Mouse (Mus musculus) layer of hippocampus, postnatal 25 days (tissue): Measurements from ENCODE around the gene Sell. TPM values are rescaled to one million over a fixed set of nuclear protein-coding genes. Genes with fewer than 3 reads are reported as not detected.
A peak's percentile ranks its signal among the peaks of the same experiment; 100 is the strongest.
"Not testable (repeated sequence)": the region's sequence is repeated elsewhere in the genome, so short reads cannot be mapped to it uniquely, and the experiment has no call there.

Experiments
- DNase-seq, 2 experiments: peaks; one replicate each; pipeline ENCODE4 v3.0.0; 2022; ENCODE audit warnings: mixed read lengths in 2 of 2, low spot score in 1 of 2; ENCODE audit errors: extremely low spot score in 1 of 2
- total RNA-seq, 2 experiments: library from RNA; stranded (reverse); gene quantifications; 2 replicates each; pipeline ENCODE4 v1.2.3; 2021

The Sell gene
- total RNA-seq, result not detected

DNA sequence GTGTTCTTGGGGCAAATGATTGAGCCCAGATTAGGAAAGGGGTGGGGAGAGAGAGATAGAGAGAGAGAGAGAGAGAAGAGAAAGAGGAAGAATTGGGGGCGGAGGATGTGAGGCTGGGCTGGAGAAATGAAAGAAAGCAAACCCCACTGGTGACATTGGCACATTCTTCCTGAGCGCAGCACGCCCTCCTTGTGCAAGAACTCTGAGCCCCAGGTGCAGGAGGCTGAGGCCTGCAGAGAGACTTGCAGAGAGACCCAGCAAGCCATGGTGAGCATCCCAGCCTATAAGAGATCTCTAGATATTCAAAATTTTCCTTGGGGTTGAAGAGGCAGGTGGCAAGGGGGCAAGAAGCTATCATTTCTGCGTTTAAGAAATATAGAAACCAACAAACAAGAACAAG lies at the start of gene Sell:
TSS of gene Sell (plus strand) at position 58 of the 400 bp plus-strand sequence.
- DNase-seq, result no peak

DNA sequence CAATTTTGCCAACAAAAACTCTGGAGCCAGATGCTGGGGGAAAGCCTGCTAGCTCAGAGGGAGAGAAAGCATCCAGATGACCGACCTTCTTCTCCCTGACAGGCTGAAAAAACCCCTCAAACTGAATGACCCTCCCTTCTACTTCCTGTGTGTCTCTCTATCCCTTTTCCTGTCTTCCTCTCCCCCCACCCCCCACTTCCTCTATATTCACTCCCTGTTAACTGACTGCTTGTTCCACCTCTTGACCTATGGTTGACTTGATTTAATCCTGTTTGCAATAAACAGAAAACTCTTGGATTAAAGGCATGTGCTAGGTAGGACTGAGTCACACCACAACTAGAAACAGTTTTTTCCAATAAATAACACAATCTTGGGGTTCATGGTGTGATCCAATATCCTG lies 47.2 kb upstream of the Sell start:
- DNase-seq, result no peak

DNA sequence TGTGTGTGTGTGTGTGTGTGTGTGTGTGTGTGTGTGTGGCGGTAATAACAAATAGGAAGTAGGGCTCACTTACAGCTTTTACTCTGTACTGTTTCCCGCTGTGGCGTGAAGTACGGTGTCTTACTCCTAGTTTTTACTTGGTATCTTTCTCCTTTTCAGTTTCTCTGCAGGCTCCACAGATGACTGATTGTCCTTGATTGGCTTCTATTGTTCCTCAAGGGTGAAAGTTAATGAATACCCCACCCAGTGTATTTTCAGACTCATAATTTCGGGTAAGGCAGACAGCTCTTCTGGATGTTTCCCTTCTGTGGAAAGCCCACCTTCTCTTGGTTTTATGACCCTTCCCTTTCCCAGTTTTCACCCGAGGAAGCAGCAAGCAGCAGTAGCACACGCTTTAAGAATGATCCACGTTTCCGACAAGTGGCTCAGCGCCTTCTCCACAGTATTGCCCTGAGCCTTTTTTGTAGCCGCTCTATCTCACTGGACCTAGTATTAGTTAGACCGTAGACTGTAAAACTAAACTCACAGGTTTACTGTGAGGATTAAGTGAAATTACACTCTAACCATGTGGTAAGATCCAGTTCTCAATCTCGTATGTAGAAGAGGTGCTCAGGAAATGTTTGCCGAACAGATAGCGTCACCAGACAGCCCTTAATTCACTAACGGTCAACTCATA lies 43.4 kb upstream of the Sell start:
- no peak for DNase-seq

GRCm38 (mm10) chr1:164019789-164020188 lies 42.0 kb upstream of the Sell start:
- no peak for DNase-seq

GRCm38 (mm10) chr1:164020746-164021145 lies 41.0 kb upstream of the Sell start:
- DNase-seq, result not testable (repeated sequence)

- DNase-seq, result not testable (repeated sequence)
Measured at GRCm38 (mm10) chr1:164022106-164022505, 39.7 kb upstream of the Sell start.

GRCm38 (mm10) chr1:164025685-164026084 lies 36.1 kb upstream of the Sell start:
- no peak for DNase-seq

DNA sequence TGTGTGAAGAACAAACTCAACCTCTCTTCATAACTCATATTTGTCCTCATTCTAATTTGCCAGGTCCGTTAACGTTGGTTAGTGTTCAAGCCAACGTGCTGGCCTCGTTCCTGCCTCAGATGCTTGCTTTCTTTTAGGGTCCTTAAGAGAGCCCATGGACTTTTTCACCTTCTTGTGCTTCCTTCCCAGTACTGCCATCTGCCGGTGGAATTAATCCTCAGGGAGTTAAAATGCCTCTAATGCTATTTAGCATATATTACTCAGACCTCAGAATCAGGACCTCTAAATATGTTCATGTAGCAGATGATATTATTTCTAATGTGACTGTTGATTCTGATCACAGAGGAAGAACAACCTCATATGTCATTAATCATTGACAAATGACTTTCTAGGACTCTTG lies 34.4 kb upstream of the Sell start:
- peak in 1 of 2 experiments; percentile 8 for DNase-seq

- no peak for DNase-seq
Measured at GRCm38 (mm10) chr1:164040385-164041135, 21.2 kb upstream of the Sell start.

- no peak for DNase-seq
Measured at GRCm38 (mm10) chr1:164043549-164043948, 18.2 kb upstream of the Sell start.

DNA sequence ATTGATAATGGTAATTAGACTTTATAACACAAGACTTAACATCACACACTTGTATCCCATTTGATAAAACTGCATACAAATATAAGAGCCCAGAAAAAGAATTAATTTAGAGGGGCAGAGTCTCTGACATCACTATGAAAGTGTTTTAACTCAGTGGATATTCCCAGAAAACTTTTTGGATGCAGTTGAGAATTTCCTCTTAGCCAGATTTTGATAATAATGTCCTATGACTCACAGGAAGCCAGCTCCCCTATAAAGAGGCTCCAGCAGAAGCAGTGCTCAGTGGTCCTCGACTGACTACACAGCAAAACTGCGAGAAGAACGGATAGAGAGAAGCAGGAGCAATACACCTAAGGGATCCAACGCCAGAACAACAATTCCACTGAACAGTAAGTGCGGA lies 13.8 kb upstream of the Sell start, which contains the start of gene Sele:
TSS of gene Sele (plus strand) at position 301 of the 400 bp plus-strand sequence.
- DNase-seq, result no peak

- no peak for DNase-seq
Measured at GRCm38 (mm10) chr1:164053561-164053960, 8.2 kb upstream of the Sell start.

- DNase-seq, result no peak
Measured at GRCm38 (mm10) chr1:164054800-164055199, 7.0 kb upstream of the Sell start.

GRCm38 (mm10) chr1:164060071-164060470 lies 1.7 kb upstream of the Sell start:
- DNase-seq, result no peak

DNA sequence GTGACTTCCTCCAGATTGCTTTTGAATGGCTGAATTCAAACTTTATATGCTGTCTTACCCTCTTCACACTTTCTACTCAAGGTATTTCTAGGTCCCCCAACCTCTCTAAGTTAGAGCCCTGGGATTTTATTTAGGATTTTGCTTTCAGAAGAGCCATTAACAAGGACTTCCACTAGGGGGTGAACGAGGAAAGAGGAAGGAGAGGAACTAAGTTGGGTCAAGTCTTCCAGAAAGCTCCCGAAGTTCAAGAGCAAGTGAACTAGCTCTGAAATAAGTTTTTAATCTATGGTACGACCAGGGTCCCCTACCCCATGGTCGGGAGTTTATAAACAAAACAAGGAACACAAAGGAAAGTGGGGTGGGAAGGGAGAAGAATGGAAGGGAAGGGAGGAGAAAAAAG lies 504 bp upstream of the Sell start:
- no peak for DNase-seq

DNA sequence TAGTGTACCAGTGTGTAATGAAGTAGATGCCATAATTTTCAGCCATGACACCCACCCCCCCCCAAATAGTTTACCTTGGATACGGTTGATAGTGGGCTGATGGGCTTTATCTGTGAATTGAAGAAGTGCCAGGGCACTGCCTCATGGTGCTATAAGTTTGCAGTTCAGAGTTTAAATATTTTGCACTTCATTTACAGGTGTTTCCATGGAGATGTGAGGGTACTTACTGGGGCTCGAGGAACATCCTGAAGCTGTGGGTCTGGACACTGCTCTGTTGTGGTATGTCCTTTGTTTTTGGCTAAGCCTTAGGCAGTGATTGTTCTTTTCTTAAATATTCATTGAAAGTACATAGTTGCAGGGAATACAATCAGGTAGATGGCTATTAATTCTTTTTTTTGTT lies 1.1 kb downstream of the Sell start:
- DNase-seq, result no peak

DNA sequence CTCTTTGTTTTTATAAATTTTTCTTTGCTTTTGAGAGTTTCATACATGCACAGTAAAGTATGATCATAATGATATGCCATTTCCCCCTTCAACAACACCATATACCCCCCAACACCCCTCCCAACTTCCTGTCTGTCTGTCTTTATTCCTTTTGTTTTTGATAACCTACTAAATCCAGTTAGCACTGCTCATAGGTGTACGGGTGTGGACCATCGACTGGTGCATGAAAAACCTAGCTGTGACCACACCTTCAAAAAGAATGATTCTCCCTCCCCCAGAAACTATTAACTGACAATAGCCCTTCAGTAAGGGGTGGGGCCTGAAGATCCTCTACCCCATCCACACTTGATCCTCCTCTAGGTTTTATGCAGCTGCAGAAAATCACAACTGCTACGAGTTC lies 2.0 kb downstream of the Sell start:
- DNase-seq, result no peak

DNA sequence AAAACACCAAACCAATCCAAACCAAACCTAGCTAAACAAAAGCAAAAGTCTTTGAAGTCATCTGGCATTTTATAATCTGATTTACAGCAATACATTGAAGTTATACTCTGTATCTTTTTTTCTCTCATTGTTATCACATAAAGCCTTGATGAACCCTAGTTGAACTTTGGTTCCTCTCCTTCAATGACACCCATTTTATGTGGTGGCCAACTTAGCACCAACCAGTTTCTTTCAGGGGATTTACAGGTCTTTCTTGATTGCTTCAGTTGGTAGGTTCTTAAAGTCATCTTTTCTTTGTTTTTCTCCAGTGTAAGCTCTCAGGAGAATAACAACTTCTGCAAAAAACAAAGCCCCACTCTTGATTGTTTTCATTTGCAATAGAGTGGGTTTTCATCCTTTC lies 7.5 kb downstream of the Sell start:
- no peak for DNase-seq

- no peak for DNase-seq
Measured at GRCm38 (mm10) chr1:164070461-164070860, 8.7 kb downstream of the Sell start.

- no peak for DNase-seq
Measured at GRCm38 (mm10) chr1:164071111-164071510, 9.3 kb downstream of the Sell start.

DNA sequence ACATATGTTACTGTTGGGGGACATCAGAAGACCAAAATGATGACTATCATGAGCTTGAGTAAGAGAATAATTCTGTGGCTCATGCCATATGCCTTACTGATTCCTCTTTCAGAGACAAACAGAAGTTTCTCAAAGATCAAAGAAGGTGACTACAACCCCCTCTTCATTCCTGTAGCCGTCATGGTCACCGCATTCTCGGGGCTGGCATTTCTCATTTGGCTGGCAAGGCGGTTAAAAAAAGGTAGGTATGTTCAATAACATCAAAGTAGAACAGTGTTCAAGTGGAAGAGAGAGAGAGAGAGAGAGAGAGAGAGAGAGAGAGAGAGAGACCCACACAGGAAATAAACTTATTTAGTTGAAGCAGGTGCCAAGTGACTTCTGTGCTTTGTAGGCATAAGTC lies 10.2 kb downstream of the Sell start:
- no peak for DNase-seq

DNA sequence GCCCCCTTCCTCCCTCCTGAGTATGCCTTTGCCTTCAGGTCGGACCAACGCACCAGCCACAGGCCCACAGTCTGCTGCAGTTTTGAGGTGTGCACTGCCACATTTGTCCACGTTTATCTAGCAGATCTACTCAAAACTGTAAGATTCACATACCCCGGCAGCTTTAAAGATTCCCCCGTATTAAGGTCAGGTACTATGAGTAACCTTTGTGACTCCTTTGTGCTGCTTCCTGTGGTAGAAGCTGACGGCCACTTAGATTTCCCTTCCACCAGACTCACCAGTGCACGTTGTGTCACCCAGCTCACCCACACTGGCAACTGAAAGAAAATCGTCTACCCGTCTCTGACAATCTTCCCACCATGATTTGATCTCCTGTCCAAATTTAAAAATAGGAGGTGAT lies 11.3 kb downstream of the Sell start:
- no peak for DNase-seq
